Mouse (Mus musculus): Measurements from ENCODE around the gene Angptl2. TPM values are rescaled to one million over a fixed set of nuclear protein-coding genes. Genes with fewer than 3 reads are reported as not detected.

Gene Angptl2
- polyA plus RNA-seq, 1 experiment from 2014 or later: 36.8 TPM

DNA sequence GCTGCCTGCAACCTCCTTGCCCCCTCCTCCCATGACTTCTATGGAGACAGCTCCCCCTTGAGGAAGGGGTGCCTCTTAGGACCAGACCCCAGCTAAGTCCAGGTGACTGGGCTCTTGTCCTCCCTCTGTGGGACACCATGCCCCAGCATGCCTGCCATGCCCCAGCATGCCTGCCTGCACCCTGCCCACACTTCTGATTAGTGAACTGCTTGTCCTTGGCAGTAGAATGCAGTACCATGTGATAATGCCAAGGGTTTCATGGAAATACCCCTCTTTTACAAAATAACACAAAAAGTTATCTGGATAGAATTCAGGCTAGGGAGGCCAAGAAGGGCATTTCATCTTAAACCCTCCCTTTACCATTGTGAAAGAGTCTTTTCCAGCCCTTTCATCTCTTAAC, 29.5 kb downstream of the Angptl2 start:
- Histone ChIP-seq H3K27ac (no peak overlapping the region), H3K4me2 (replicated peaks) (no peak overlapping the region), H3K9me3 (no peaks in the 10 kb centered on the region), H3K27me3 (replicated peaks) (no peaks in the 10 kb centered on the region), H3K9ac (no peak overlapping the region), H3K36me3 (peaks cover 5% of the 10 kb centered on the region; the same call in 1 of the 2 replicates), H3K4me1 (replicated peaks) (peaks cover 7% of the 10 kb centered on the region; the same call in 1 of the 2 replicates), H3K4me3 (replicated peaks) (no peak overlapping the region)
- ATAC-seq: no peak

DNA sequence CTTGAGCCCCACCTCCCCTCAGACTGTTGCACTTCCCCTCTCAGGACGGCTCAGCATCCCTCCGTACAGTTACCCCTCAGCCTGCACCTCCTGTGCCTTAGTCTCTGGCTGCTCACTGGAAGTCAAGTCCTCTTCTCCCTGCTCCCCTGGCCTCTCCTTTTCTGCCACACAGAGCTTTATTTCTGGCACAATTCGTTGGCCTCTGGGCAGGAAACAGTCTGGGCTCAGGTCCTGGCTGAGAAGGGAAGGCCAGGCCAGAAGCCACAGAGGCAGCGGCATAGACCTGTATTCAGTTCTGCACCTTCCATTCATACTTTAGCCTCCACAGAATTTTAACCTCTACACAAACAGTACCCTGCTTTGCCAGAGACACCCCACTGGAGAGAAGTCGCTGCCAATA, 31.0 kb downstream of the Angptl2 start:
- Histone ChIP-seq H3K4me3 (replicated peaks) (no peak overlapping the region), H3K4me2 (replicated peaks) (no peak overlapping the region), H3K27me3 (replicated peaks) (no peaks in the 10 kb centered on the region), H3K27ac (no peak overlapping the region), H3K9ac (no peak overlapping the region), H3K4me1 (replicated peaks) (peaks cover 14% of the 10 kb centered on the region; the same call in 1 of the 2 replicates), H3K36me3 (peaks cover 5% of the 10 kb centered on the region; the same call in 1 of the 2 replicates), H3K9me3 (no peaks in the 10 kb centered on the region)
- 77% methylated on average over 5 of the region's 5 CpGs for WGBS
- no peak for ATAC-seq

DNA sequence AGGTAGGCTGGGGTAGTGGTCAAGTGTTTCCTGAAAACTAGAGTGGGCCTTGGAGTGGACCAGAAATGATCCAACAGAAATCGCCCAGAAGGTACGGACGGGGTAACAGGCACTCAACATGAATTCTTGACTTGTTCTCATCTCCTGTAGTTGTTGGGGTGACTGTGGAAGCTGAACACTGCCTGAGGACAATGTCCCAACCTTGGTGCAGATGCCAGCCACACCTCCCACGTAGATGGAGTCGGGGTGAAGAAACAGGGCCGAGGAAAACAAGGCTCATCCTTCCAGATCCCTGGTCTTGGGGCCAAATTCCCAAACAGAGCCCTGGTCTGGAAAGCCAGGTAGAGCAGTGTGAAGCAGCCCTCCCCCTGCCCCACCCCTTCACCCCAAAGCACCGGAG, 32.7 kb downstream of the Angptl2 start:
- ATAC-seq: no peak
- no peak overlapping the region for H3K27ac ChIP-seq
- 82% methylated on average over 7 of the region's 7 CpGs for WGBS
- H3K4me2 ChIP-seq (replicated peaks): no peak overlapping the region
- no peak overlapping the region for H3K4me3 ChIP-seq (replicated peaks)
- peaks cover 15% of the 10 kb centered on the region; the same call in 1 of the 2 replicates for H3K4me1 ChIP-seq (replicated peaks)
- no peaks in the 10 kb centered on the region for H3K27me3 ChIP-seq (replicated peaks)
- no peaks in the 10 kb centered on the region for H3K9me3 ChIP-seq
- H3K9ac ChIP-seq: no peak overlapping the region
- peaks cover 2% of the 10 kb centered on the region; the same call in 1 of the 2 replicates for H3K36me3 ChIP-seq

DNA sequence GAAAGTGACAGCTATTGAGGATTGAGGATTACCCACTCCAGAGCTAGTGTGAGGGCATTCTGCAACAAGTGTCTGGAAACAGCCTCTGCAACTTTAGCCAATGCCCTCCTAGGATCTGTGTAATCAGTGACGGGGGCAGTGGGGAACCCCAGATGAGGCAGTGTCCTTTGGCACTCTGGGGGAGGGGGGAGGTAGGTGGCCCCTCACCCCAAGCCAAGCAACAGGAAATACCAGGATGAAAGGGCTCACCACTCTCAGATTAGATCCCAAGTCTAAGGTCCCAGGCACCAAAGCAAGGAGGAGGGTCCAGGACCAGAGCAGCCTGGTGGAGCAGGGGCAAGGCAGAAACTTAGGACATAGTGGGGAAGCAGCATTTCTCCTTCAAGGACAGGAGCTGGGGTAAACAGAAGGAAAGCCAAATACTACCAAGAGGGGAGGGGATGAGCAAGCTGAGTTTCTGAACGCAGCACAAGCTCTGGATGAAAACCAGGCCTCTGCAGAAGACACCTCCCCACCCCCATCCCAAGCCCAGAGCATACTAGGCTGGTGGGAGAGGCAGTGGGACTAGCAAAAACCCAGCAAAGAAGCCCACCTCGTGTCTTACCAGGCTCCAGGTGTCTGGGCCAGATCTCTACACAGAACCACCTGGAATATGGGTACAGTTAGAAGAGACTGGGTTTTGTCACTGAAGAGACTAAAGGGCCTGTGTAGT, 34.2 kb downstream of the Angptl2 start:
- no peaks in the 10 kb centered on the region for H3K9me3 ChIP-seq
- H3K4me3 ChIP-seq (replicated peaks): no peak overlapping the region
- H3K27me3 ChIP-seq (replicated peaks): no peaks in the 10 kb centered on the region
- WGBS: 33% methylated on average over 3 of the region's 3 CpGs
- peaks cover 22% of the 10 kb centered on the region; the same call in 1 of the 2 replicates for H3K4me1 ChIP-seq (replicated peaks)
- peak; percentile 61 for ATAC-seq
- H3K9ac ChIP-seq: no peak overlapping the region
- peak overlapping the region; percentile 51 for H3K27ac ChIP-seq
- no peaks in the 10 kb centered on the region; the same call in 1 of the 2 replicates for H3K36me3 ChIP-seq
- H3K4me2 ChIP-seq (replicated peaks): no peak overlapping the region

DNA sequence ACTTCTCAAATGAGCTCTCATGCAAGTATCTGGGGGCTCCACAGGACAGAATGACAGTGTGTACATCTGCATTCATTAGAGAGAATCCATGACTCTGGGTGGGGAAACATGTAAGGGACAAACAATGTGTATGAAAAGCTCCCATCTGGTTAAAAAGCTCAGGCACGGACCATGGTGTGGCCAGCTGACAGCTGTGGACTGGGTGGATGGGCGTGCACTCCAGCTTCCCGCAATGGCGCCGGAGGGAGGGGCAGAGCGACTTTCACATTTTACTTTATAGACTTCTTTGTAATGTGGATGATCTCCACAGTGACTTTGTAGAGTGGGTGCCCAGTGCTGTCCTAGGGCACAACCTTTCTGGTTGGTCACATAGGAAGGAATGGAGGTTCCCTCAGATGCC, 36.9 kb downstream of the Angptl2 start:
- no peak overlapping the region for H3K9ac ChIP-seq
- H3K27ac ChIP-seq: no peak overlapping the region
- no peaks in the 10 kb centered on the region for H3K27me3 ChIP-seq (replicated peaks)
- H3K4me1 ChIP-seq (replicated peaks): peaks cover 22% of the 10 kb centered on the region
- no peak for ATAC-seq
- H3K4me3 ChIP-seq (replicated peaks): no peak overlapping the region
- no peaks in the 10 kb centered on the region for H3K9me3 ChIP-seq
- 80% methylated on average over 6 of the region's 6 CpGs for WGBS
- H3K36me3 ChIP-seq: no peaks in the 10 kb centered on the region
- no peak overlapping the region for H3K4me2 ChIP-seq (replicated peaks)

DNA sequence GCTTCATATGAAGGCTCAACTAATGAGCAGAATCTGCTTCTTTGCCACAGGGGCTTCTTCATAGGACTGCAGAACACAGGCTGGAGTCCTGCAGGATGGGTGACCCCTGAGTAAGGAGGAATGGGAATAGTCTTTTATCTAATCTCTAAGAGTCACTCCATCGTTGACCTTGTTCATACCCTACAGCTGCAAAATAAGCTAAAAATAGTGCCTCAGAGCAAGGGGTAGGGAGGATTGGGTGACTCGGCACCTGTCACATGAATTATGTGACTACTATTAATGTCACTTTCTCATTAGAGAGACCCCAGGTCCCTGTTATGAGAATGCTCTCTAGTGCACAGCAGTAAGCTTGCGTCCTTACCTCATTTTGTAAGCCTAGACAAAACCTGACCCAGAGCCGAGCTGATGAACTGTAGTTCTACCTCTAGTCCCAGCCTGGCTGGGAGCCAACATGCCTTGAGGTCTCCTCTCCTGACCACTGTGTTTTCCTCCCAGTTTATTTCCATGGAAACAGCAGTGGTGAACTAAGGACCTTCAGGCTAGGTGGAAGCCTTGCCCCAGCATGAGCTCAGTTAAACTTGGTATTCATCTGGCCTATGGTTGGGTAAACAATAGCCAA, 37.8 kb downstream of the Angptl2 start:
- no peaks in the 10 kb centered on the region for H3K36me3 ChIP-seq
- H3K9me3 ChIP-seq: no peaks in the 10 kb centered on the region
- H3K27me3 ChIP-seq (replicated peaks): no peaks in the 10 kb centered on the region
- ATAC-seq: no peak
- H3K4me1 ChIP-seq (replicated peaks): peaks cover 22% of the 10 kb centered on the region
- H3K4me2 ChIP-seq (replicated peaks): no peak overlapping the region
- no peak overlapping the region for H3K27ac ChIP-seq
- 53% methylated on average over 4 of the region's 4 CpGs for WGBS
- no peak overlapping the region for H3K9ac ChIP-seq
- no peak overlapping the region for H3K4me3 ChIP-seq (replicated peaks)

DNA sequence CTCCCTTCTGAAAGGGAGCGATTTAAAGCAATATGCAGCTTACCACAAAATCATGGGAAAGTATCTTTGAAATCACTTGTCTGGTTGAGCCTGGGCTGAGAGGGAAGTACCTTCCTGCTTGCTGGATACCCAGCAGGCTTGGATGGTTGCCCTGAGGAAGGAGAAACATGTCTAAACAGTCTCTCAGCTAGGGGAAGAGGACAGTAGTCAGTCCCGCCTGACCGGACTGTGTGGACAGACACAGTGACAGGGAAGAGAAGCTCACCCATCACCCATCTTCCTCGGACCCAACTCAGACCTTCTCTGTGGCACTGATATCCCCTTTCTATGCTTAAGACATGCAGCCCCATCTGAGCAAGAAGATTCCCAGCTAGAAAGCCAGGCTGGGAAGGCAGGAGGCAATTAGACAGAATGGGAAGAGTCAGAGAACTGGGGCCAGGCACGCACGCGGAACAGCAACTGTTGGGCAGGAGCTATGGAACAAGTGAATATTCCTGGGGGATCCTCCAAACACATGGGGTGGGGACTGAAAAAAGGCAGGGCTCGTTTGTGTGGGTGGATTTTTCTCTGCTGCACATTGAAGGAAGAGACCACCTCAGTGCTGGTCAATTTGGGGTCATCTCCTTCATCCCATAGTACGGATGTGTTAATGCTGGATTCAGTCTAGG, 38.6 kb downstream of the Angptl2 start:
- WGBS: 77% methylated on average over 9 of the region's 9 CpGs
- no peak for ATAC-seq
- H3K27me3 ChIP-seq (replicated peaks): no peaks in the 10 kb centered on the region

DNA sequence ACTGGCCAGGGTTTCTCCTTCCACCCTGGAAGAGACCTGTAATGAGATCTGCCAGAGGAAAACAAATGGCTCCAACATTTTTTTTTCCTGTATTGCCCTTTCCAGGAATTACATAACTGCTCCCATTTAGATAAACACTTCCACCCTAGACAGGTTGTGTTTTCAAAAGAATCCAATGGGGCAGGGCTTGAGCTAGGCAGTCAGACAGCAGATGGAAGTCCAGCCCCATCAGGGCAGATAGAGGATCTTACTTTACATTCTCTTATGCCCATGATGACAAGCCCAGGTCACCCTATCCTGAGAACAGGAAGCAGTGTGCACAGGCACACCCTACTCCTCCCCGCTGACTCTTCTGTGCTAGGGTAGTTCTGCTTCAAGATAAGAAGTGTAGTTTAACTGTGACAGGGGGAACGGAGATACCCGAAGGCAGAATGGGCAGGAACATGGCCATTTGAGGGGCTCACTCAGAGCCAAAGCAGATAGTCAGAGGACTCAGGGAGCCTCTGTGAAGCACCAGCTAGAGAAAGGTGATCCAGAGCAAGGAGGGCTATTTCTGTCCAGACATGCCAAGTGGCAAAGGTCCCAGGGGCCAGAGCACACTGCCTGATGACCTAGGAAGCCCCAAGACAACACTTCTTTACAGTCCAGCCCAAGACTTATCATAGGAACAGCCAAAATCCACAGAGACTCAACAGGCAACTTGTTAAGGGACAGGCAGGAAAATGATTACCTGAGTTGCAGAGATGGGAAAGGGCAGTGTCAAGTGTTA, 41.1 kb downstream of the Angptl2 start:
- no peak overlapping the region for H3K4me2 ChIP-seq (replicated peaks)
- no peak overlapping the region for H3K27ac ChIP-seq
- H3K27me3 ChIP-seq (replicated peaks): no peaks in the 10 kb centered on the region
- H3K9me3 ChIP-seq: no peaks in the 10 kb centered on the region
- H3K36me3 ChIP-seq: no peaks in the 10 kb centered on the region
- no peak overlapping the region for H3K9ac ChIP-seq
- H3K4me3 ChIP-seq (replicated peaks): no peak overlapping the region
- peak; percentile 45; the same call in 1 of the 2 replicates for ATAC-seq
- 62% methylated on average over 3 of the region's 3 CpGs for WGBS
- H3K4me1 ChIP-seq (replicated peaks): peaks cover 8% of the 10 kb centered on the region

More for the DNA sequence above, 38.6 kb downstream of the Angptl2 start:
- Histone ChIP-seq H3K36me3 (no peaks in the 10 kb centered on the region), H3K4me2 (replicated peaks) (no peak overlapping the region), H3K27ac (no peak overlapping the region), H3K4me3 (replicated peaks) (no peak overlapping the region), H3K9ac (no peak overlapping the region), H3K9me3 (no peaks in the 10 kb centered on the region), H3K4me1 (replicated peaks) (peaks cover 22% of the 10 kb centered on the region)

DNA sequence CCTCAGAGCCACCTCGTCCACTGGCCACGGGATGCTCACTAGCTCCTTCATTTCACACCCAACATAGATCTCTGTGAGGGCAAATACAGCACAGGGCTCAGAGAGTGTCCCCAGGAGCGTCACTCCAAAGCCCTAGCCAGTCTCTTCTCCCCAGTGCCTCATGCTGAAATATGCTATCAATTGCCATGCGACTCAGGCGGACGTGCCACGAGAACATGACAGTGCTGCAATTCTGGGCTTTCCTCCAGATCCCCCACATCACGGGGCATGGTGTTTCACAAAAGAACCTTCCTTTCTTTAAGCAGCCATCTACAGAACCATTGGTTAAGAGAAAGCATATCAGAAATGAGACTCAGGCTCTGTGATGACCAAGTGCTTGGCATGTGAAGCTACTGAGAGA, 44.9 kb downstream of the Angptl2 start:
- Histone ChIP-seq H3K4me1 (replicated peaks) (peaks cover 3% of the 10 kb centered on the region), H3K9ac (no peak overlapping the region), H3K9me3 (no peaks in the 10 kb centered on the region), H3K27ac (no peak overlapping the region), H3K4me3 (replicated peaks) (no peak overlapping the region), H3K36me3 (no peaks in the 10 kb centered on the region), H3K27me3 (replicated peaks) (no peaks in the 10 kb centered on the region), H3K4me2 (replicated peaks) (no peak overlapping the region)
- ATAC-seq: no peak
- WGBS: 94% methylated on average over 8 of the region's 8 CpGs

DNA sequence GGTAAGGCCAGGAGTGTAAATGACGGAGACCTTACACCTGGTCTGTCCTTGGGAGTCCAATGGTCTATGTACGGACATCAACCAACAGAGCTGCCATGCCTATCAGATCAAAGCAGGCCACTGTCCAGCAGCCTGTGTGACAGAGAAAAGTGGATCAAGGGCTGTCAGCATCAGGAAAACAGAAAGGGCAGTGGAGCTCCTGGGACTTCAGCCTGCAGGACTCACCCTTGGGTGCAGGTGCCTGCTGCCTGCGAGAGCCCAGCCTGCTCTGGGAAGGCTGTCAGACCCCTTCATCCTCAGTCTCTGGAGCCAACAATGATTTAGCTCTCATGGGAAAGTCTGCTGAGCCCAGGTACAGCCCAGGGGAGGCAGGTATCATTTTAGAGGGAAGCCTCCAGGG, 45.6 kb downstream of the Angptl2 start:
- Histone ChIP-seq H3K4me1 (replicated peaks) (peaks cover 3% of the 10 kb centered on the region), H3K27ac (no peak overlapping the region), H3K36me3 (no peaks in the 10 kb centered on the region), H3K9me3 (no peaks in the 10 kb centered on the region), H3K4me3 (replicated peaks) (no peak overlapping the region), H3K27me3 (replicated peaks) (no peaks in the 10 kb centered on the region), H3K9ac (no peak overlapping the region), H3K4me2 (replicated peaks) (no peak overlapping the region)
- no peak for ATAC-seq
- 99% methylated on average over 3 of the region's 3 CpGs for WGBS

DNA sequence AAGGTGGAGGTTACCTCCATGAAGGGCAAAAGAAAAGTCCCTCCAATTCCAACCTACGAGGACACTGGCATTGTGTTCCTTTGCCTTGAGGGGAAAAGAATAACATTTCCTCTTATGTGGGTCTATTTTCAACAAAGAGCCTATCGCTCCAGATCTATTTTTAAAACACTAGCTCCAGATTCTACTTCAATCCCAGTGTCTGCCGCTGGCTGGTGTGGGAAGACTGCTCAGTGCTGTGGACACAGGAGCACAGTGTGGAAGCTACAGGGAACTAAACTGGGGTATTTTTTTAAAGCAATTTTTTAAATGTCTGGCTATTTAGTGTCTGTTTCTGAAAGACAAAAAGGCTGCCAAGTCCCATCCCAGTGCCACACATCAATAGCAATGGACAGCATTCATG, 49.9 kb downstream of the Angptl2 start:
- no peak overlapping the region for H3K4me2 ChIP-seq (replicated peaks)
- ATAC-seq: no peak

DNA sequence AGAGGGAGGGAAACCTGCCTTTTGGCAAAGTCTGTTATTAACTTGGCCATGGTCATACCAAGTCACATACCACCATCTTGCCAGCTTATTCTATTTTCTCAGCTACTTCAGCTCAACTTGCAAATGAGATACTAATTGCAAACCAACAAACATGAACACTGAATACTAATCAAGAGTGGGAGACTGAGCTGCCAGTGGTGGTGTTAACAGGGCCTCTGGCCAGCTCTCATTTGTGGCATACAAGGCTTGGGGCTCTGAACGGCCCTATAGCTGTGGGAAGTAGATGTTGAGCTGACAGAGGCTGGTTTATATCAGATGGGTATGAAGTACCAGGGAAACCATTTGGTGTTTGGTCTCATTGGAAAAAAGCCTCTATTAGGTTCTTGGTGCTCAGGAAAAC, 51.2 kb downstream of the Angptl2 start:
- Histone ChIP-seq H3K9ac (no peak overlapping the region), H3K36me3 (no peaks in the 10 kb centered on the region), H3K27me3 (replicated peaks) (no peaks in the 10 kb centered on the region), H3K27ac (no peak overlapping the region), H3K4me2 (replicated peaks) (no peak overlapping the region), H3K4me3 (replicated peaks) (no peak overlapping the region), H3K4me1 (replicated peaks) (peaks cover 16% of the 10 kb centered on the region), H3K9me3 (no peaks in the 10 kb centered on the region)
- no peak for ATAC-seq
- 82% methylated on average over 1 of the region's 1 CpGs for WGBS

More for the DNA sequence above, 49.9 kb downstream of the Angptl2 start:
- H3K9me3 ChIP-seq: no peaks in the 10 kb centered on the region
- no peaks in the 10 kb centered on the region for H3K36me3 ChIP-seq
- peaks cover 16% of the 10 kb centered on the region for H3K4me1 ChIP-seq (replicated peaks)
- H3K27ac ChIP-seq: peak overlapping the region; percentile 78
- H3K4me3 ChIP-seq (replicated peaks): no peak overlapping the region
- 41% methylated on average over 3 of the region's 3 CpGs for WGBS
- H3K27me3 ChIP-seq (replicated peaks): no peaks in the 10 kb centered on the region
- H3K9ac ChIP-seq: no peak overlapping the region

Measured in intestine, embryonic 15.5 days (tissue).